Mouse (Mus musculus) limb, embryonic 12.5 days (tissue): Measurements from ENCODE around the gene Stag2. TPM values are rescaled to one million over a fixed set of nuclear protein-coding genes. Genes with fewer than 3 reads are reported as not detected.

Experiments used
- ATAC-seq: fragments of 200-750 bp; cut with Nextera tagmentation; 2 replicates; pipeline ENCODE4 v1.8.0; 2017; ENCODE audit warnings: low read depth, moderate TSS enrichment; ENCODE audit not compliant: insufficient number of reproducible peaks, insufficient read depth, low FRiP score, low TSS enrichment
- H3K27ac ChIP-seq: fragments of 300-500 bp; sonication (generic); 2 replicates; pipeline ENCODE4 v1.5.1; 2016; ENCODE audit warnings: mild to moderate bottlenecking, moderate library complexity
- H3K27me3 ChIP-seq: fragments of 300-500 bp; sonication (generic); 2 replicates; pipeline ENCODE4 v1.6.1; 2016; ENCODE audit warnings: mild to moderate bottlenecking, moderate library complexity
- H3K36me3 ChIP-seq: fragments of 300-500 bp; sonication (generic); 2 replicates; pipeline ENCODE4 v1.6.1; 2016; ENCODE audit warnings: mild to moderate bottlenecking, moderate library complexity
- H3K4me1 ChIP-seq: fragments of 300-500 bp; sonication (generic); replicated peaks from 2 replicates; pipeline ENCODE4 v1.6.1; 2016
- H3K4me2 ChIP-seq: fragments of 300-500 bp; sonication (generic); 2 replicates; pipeline ENCODE4 v1.6.1; 2016; ENCODE audit warnings: mild to moderate bottlenecking, moderate library complexity
- H3K4me3 ChIP-seq: fragments of 300-500 bp; sonication (generic); replicated peaks from 2 replicates; pipeline ENCODE4 v1.5.1; 2016; ENCODE audit warnings: mild to moderate bottlenecking
- H3K9ac ChIP-seq: fragments of 300-500 bp; sonication (generic); replicated peaks from 2 replicates; pipeline ENCODE4 v1.6.1; 2016; ENCODE audit warnings: mild to moderate bottlenecking, moderate library complexity
- H3K9me3 ChIP-seq: fragments of 300-500 bp; sonication (generic); 2 replicates; pipeline ENCODE4 v1.6.1; 2016; ENCODE audit warnings: mild to moderate bottlenecking, moderate library complexity
- WGBS: fragments of 180-500 bp; shearing (Covaris S2); methylation state at CpG from one replicate; pipeline ENCODE4 v1.1.7; 2016; 5-methylcytosine and 5-hydroxymethylcytosine counted together
- polyA plus RNA-seq: library from polyadenylated mRNA; unstranded; fragments of >200 nt; fragmentation: Nextera tagmentation; extraction: Ambion mirVana; gene quantifications from 2 replicates; pipeline ENCODE4 v1.2.1, GENCODE M21; 2016

Stag2 gene
- 57.9 and 58.9 TPM in 2 replicates for polyA plus RNA-seq

DNA sequence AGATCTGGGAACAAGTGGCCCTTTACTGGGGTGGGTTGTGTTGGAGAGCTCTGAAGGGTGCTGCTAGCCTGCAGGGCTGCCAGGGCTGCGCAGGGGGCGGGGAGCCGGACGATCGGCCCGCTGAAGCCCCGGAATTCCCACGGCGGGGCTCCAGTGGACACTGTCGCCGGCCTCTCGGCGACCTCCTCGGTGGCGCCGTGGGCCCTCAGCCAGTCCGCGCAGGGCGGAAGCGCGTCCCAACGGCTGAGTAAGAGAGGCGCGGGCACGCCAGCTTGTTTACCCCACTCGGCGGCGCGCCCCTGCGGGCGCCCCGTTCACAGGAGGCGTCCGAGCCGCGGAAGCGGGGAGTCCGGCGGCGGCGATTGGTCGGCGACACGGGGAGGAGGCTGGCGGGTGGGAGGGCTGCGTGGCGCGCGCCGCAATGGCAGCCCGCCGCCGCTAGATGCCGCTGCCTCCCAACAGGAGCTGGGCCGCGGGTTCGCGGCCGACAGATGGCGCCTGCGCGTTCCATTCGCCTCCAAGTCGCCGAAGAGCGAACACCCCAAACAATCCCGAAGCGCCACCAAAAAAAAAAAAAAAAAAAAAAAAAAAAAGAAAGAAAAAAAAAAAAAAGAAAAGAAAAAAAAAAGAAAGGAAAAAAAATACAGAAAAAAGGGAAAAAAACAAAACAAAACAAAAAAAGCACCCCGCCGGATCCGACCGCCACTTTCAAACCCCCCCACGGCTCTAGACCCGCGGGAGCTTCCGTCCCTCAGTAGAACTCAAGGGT lies at the start of gene Stag2:
Gene Stag2 (plus strand): TSS at position 530 of the 769 bp plus-strand sequence.
- peak; percentile 63; the same call in 1 of the 2 replicates for ATAC-seq
- 14% methylated on average over 72 of the region's 76 CpGs for WGBS
- no peaks in the 10 kb centered on the region for H3K36me3 ChIP-seq
- H3K27ac ChIP-seq: peak within 1 kb of the TSS; percentile 100
- peak within 1 kb of the TSS; percentile 52 for H3K4me2 ChIP-seq
- no peaks in the 10 kb centered on the region for H3K27me3 ChIP-seq
- H3K4me1 ChIP-seq: 0 out of 2 replicates have a peak, but pooled peaks cover 3% of the 10 kb centered on the region
- peak within 1 kb of the TSS; percentile 93 for H3K9ac ChIP-seq
- no peaks in the 10 kb centered on the region for H3K9me3 ChIP-seq
- H3K4me3 ChIP-seq: peak within 1 kb of the TSS; percentile 57

DNA sequence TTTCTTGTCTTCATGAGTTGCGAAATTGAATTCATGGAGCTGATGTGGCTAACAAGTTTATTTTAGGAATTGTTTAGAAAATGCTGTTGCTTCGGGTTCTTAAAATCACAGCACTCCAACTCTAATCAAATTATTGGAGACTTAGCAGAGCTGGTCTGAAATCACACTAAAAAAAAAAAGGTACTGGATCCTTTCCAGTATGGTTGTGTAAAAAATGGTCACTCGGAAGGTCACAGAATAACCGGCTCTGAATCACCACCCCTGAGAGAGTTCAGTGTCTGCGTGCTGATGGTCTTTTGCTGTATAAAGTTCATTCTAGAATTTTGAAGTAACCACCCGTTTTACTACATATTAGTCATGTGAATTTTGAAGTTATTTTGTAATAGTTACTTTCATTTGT lies 42.0 kb upstream of the Stag2 start:
- Histone ChIP-seq H3K27me3 (no peaks in the 10 kb centered on the region), H3K9me3 (no peaks in the 10 kb centered on the region), H3K27ac (no peak overlapping the region), H3K36me3 (peaks cover 39% of the 10 kb centered on the region), H3K4me2 (no peak overlapping the region), H3K4me3 (no peak overlapping the region), H3K4me1 (no peaks in the 10 kb centered on the region), H3K9ac (no peak overlapping the region)
- ATAC-seq: no peak
- 92% methylated on average over 6 of the region's 6 CpGs for WGBS

DNA sequence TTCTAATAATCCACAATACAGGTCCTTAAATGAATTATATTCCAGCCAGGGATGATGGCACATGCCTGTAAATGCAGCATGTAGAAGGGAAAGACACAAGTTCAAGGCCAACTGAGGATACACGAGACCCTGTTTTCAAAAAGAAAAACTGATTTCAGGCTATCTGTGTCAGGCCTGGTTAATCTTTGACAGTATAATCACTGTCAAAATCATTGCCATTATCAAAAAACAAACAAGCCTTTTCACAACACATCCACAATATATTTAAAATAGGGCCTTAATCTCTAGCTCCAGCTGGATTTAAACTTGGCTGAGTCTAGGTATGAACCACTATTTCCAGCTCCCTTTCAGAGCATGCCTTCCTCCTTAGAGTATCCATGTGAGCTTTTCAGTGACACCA lies 38.5 kb upstream of the Stag2 start:
- 88% methylated on average over 1 of the region's 1 CpGs for WGBS

DNA sequence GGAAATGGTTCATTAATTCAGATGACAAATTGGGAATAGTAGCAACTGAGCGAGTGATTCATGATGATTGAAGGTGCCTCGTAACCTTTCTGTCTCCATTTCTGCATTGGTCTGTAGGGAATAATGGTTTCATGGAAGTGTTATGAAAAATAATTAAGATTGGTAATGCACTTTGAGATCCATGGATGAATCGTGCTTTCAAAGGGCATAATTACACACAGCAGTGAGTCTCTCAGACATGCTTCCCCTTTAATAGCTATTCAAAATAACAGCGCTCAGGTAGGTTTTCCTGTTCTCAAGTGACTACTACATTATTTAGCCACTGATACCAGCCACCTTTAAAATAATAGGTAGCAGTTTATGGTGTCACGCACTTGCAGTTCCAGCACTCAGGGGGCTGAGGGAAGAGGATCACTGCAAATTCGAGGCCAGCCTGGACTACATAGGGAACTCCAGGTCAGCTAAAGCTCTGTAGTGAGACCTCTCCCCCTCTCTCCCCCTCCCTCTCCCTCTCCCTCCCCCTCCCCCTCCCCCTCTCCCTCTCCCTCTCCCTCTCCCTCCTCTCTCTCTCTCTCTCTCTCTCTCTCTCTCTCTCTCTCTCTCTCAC lies 29.6 kb upstream of the Stag2 start:
- no peaks in the 10 kb centered on the region for H3K9me3 ChIP-seq
- no peak overlapping the region for H3K9ac ChIP-seq
- H3K4me1 ChIP-seq: no peaks in the 10 kb centered on the region
- no peak for ATAC-seq
- no peak overlapping the region for H3K4me3 ChIP-seq
- no peaks in the 10 kb centered on the region for H3K27me3 ChIP-seq
- H3K4me2 ChIP-seq: no peak overlapping the region
- no peaks in the 10 kb centered on the region for H3K36me3 ChIP-seq
- WGBS: 83% methylated on average over 6 of the region's 6 CpGs
- no peak overlapping the region for H3K27ac ChIP-seq

More for the DNA sequence above, 38.5 kb upstream of the Stag2 start:
- no peak for ATAC-seq
- Histone ChIP-seq H3K9ac (no peak overlapping the region), H3K9me3 (no peaks in the 10 kb centered on the region), H3K27ac (no peak overlapping the region), H3K4me2 (no peak overlapping the region), H3K36me3 (peaks cover 17% of the 10 kb centered on the region), H3K27me3 (no peaks in the 10 kb centered on the region), H3K4me3 (no peak overlapping the region), H3K4me1 (no peaks in the 10 kb centered on the region)

DNA sequence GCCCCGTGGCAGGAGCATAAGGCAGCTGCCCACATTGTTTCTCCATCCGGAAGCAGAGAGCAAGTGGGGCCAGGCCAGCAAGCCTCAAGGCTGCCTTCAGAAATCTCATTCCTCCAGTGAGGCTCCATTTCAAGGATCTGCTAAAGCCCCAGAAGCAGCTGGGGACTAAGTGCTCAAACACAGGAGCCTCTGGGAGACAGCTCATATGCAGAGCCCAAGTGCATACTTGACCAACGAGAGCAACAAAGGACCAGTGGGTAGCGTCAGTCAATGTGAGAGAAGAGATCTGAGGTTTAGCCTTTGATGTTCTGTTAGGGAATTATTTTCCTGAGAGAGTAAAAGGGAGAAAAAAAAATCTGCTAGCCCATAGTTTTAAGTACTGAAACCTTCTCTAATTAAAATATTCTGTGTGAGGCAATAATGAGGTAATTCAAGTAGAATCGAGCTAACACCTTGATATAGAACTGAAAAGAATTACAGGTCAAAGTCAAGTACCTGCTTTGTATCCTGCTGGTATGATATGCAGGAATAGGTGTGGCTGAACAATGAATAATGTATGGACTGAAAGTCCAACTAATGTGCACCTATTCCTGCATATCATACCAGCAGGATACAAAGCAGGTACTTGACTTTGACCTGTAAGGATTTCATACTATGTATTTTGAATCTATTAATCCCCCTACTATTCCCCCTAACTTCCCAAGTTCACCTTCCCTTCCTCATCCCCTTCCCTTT lies 24.0 kb upstream of the Stag2 start:
- Histone ChIP-seq H3K27ac (no peak overlapping the region), H3K4me2 (no peak overlapping the region), H3K4me3 (no peak overlapping the region), H3K9ac (no peak overlapping the region), H3K27me3 (no peaks in the 10 kb centered on the region), H3K36me3 (no peaks in the 10 kb centered on the region), H3K4me1 (no peaks in the 10 kb centered on the region), H3K9me3 (peaks cover 5% of the 10 kb centered on the region)
- 73% methylated on average over 5 of the region's 5 CpGs for WGBS
- no peak for ATAC-seq

DNA sequence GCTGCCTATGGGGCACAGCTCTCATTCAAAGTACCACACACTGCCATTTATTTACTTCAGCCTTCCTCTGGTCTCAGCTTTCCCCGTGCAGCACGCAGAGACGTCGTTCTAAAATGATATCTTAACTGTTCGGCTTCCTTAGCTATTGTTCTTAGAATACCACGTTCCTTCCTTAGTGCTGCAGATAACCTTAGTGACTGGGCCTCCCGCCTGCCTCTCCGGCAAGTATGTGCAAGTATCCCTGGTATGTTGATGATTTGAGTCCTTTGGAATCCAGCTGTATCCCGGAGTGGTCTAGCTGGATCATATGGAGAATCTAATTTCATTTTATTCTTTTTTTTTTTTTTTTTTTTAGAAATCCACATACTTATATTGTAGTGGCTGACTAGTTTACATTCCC lies 9.2 kb upstream of the Stag2 start:
- Histone ChIP-seq H3K9ac (no peak overlapping the region), H3K9me3 (no peaks in the 10 kb centered on the region), H3K27me3 (no peaks in the 10 kb centered on the region), H3K4me1 (no peaks in the 10 kb centered on the region), H3K4me3 (no peak overlapping the region), H3K36me3 (no peaks in the 10 kb centered on the region), H3K4me2 (no peak overlapping the region), H3K27ac (no peak overlapping the region)
- 68% methylated on average over 9 of the region's 9 CpGs for WGBS
- no peak for ATAC-seq

DNA sequence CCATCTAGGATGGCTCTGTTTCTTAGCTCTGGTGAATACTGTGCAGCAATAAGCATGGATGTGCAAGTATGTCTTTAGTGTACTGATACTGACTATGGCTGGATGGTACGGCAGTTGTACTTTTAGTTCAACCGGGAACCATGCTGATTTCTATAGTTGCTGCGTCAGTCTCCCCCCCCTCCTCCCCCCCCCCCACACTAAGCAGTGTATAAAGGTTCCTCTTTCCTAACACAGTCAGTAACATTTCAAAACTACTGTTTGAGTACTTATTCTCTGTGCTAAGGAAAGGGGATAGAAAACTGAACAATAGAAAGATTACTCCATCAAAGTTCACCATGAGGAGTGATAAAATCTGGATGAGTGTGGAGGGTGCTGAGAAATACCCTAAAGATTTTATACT lies 6.5 kb upstream of the Stag2 start:
- Histone ChIP-seq H3K9me3 (no peaks in the 10 kb centered on the region), H3K4me2 (no peak overlapping the region), H3K27ac (no peak overlapping the region), H3K36me3 (no peaks in the 10 kb centered on the region), H3K27me3 (no peaks in the 10 kb centered on the region), H3K4me1 (no peaks in the 10 kb centered on the region), H3K4me3 (no peak overlapping the region), H3K9ac (no peak overlapping the region)
- no peak for ATAC-seq
- WGBS: 82% methylated on average over 3 of the region's 3 CpGs

DNA sequence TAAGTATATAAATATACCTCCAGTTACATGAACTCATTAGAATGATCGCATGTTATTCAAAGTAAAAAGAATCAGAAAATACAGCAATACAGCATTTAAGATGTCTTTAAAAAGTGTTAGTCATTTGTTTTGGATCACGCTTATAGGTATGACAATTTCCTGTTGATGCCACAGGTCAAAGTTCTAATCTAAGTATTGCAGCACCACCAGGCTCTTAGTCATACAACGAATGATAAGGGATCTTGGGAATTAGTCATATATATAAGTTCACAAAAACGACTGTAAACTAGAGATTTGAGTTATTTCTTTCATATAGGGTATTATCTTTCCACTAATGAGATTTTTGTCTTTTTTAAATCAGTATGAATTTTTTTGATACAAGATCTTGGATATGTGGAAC lies 5.1 kb upstream of the Stag2 start:
- Histone ChIP-seq H3K4me3 (no peak overlapping the region), H3K4me1 (no peaks in the 10 kb centered on the region), H3K27ac (no peak overlapping the region), H3K36me3 (no peaks in the 10 kb centered on the region), H3K9ac (no peak overlapping the region), H3K27me3 (no peaks in the 10 kb centered on the region), H3K9me3 (no peaks in the 10 kb centered on the region), H3K4me2 (no peak overlapping the region)
- ATAC-seq: no peak
- WGBS: 80% methylated on average over 4 of the region's 4 CpGs

DNA sequence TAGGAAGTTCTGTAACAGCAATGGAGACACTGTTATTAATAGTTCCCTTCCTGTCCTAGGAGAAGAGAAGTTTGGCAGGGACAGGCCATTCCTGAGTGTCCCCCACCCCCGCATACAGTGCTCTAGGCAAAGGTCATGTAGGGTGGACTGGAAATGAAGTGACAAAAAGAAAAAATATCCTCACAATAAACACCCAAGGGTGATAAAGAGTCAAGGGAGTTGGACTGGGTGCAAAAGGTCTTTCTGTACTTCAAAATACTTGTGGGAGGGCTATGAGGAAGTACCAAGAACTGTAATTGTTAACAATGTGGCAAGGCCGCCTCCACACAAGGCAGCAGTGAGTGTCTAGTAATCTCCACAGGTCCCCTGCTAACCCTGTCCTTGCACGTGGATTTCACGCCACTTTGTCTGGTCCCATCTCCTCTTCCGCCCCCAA lies 1.1 kb upstream of the Stag2 start:
- Histone ChIP-seq H3K9me3 (no peaks in the 10 kb centered on the region), H3K27me3 (no peaks in the 10 kb centered on the region), H3K27ac (no peak overlapping the region), H3K4me3 (no peak overlapping the region), H3K4me1 (no peaks in the 10 kb centered on the region), H3K36me3 (no peaks in the 10 kb centered on the region), H3K9ac (no peak overlapping the region), H3K4me2 (peak overlapping the region; percentile 48; the same call in 1 of the 2 replicates)
- ATAC-seq: no peak
- 52% methylated on average over 5 of the region's 5 CpGs for WGBS

DNA sequence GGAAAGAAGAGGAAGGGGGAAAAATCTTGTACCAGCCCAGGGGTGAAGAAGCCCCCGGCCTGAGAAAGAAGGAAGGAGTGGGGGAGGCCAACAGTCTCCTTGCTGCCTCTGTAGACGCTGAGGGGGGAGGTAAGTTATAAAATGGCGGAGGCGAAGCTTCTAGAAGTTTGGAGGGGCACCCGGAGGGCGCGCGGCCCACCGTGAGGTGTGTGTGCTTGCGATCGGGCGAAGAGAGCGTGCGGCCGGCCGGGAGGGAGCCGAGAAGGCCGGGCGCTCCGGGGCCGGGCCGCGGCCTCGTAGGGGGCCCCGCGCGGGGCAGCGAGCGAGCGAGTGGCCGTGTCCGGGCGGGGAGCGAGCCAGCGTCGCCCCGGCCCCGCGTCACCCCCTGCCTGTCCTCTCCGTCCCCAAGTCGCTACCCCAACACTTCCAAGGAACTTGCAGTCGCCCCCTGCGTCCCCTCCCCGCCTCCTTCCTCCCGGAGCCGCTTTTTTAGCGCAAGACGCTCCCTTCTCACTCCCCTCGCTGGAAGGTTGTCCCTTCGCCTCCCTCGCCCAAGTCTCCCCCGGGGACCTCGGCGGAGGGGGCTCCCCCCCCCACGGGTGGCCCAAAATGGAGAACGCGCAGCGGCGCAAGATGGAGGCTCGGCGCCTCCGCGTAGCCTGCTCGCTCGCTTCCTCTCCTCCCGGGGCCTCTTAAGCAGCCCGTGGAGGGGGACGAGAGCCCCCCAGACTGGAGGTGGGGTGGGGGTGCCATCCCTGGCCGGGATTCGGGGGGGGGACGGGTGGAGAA lies 634 bp downstream of the Stag2 start:
- peak; percentile 48 for ATAC-seq
- Histone ChIP-seq H3K4me2 (peak overlapping the region; percentile 52), H3K4me3 (peak overlapping the region; percentile 57), H3K27me3 (no peaks in the 10 kb centered on the region), H3K9ac (peak overlapping the region; percentile 93), H3K27ac (peak overlapping the region; percentile 100), H3K4me1 (0 out of 2 replicates have a peak, but pooled peaks cover 3% of the 10 kb centered on the region), H3K9me3 (no peaks in the 10 kb centered on the region), H3K36me3 (no peaks in the 10 kb centered on the region)
- WGBS: 24% methylated on average over 61 of the region's 71 CpGs
